Mouse (Mus musculus) bone marrow macrophage, adult 2 months (primary cell): Measurements from ENCODE around the gene Ensa.

ENCODE experiments used
- CTCF ChIP-seq: IDR thresholded peaks from 2 replicates; pipeline ENCODE4 v1.5.1; 2012; ENCODE audit warnings: low read depth, mild to moderate bottlenecking, low read length, moderate library complexity
- POLR2A ChIP-seq: IDR thresholded peaks from 2 replicates; pipeline ENCODE4 v1.6.1; 2012; ENCODE audit warnings: mild to moderate bottlenecking, low read depth, low read length, borderline replicate concordance

GRCm38 (mm10) chr3:95652871-95653270 lies 28.1 kb downstream of the Ensa start:
- TF ChIP-seq POLR2A = no peak
- TF ChIP-seq CTCF = no peak
